ENCODE assay signal across 25 mouse cellular contexts in the genomic region with DNA sequence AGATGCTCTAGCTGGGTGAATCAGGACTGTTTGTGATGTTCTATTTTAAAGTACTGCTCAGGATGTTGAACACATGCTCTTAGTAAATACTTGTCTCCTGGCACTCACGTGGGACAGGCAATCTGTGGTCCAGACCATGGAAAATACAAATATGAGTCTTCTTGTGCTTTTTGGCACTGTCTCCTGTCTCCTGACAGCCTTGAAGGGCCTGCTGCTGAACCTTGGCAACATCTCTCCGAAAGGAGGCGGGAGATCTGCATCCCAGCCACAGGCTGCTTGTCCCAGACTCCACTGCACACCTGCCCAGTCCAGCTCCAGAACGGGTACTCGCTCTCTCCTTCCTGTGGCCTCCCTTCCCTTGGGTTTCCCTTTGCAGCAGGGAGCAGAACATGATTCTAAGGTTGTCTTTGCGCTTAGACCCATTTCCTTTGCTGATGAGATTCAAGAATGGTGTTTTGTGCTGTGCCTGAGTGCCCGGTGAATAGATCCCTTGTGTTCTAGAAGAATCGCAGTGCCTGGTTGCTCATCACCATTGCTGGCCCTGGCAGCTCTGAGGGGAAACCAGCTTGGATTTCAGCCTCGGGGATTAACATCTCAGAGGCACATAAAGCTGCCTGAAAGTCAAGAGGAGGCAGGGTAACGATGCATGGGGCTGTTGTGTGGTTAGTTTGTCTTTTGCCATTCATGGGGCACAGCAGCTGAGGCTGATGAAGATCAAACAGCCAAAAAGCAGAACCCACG. TPM values are rescaled to one million over a fixed set of nuclear protein-coding genes. Genes with fewer than 3 reads are reported as not detected.
A peak's percentile ranks its signal among the peaks of the same experiment; 100 is the strongest.
DNase-seq lines count a peak whose midpoint lies in the region; ATAC-seq and TF ChIP-seq lines count a peak whose summit lies in the region.
"Had no signal": no experiment of that assay in that cellular context is flagged by ENCODE, and none has a peak within 500 bp of the region (broad histone marks: within the 10 kb centered on the region; RNA-seq: fewer than 3 reads in every experiment).

No protein-coding gene starts in this region.

- peak; percentile 42 for DNase-seq in lung, postnatal 0 days (ENCODE audit: low spot score)
- no peak for DNase-seq in lung, adult 2 months
- DNase-seq: heart, adult 18-20 months; heart, postnatal 4 days; kidney, adult 9 months; kidney, postnatal 36 days; right cerebral cortex, adult 18-20 months; thymus, adult 18-20 months had no signal

- TF ChIP-seq POLR2A in lung, adult 2 months (IDR thresholded peaks at IDR 0.05; ENCODE audit: borderline replicate concordance, extremely low read depth, low read depth, low read length) = no peak

- no peak for TF ChIP-seq CTCF in lung, postnatal 0 days (IDR thresholded peaks at IDR 0.05)
- TF ChIP-seq CTCF in lung, adult 2 months (IDR thresholded peaks at IDR 0.05; ENCODE audit: insufficient read depth, low read length) = no peak

- no peaks in the 10 kb centered on the region for H3K27me3 ChIP-seq in hindbrain, embryonic 16.5 days (replicated peaks; ENCODE audit: control insufficient read depth, insufficient read depth, low read length)
- no peaks in the 10 kb centered on the region for H3K27me3 ChIP-seq in hindbrain, embryonic 12.5 days
- H3K27me3 ChIP-seq in lung, postnatal 0 days (replicated peaks; ENCODE audit: insufficient read depth, low read length) = no peaks in the 10 kb centered on the region
- H3K27me3 ChIP-seq in embryonic facial prominence, embryonic 15.5 days = no peaks in the 10 kb centered on the region
- H3K27me3 ChIP-seq in intestine, embryonic 16.5 days (replicated peaks; ENCODE audit: control insufficient read depth, insufficient read depth, low read length) = no peaks in the 10 kb centered on the region
- H3K27me3 ChIP-seq: embryonic facial prominence, embryonic 12.5 days; forebrain, embryonic 12.5 days had no signal

- no peak for TF ChIP-seq EP300 in lung, postnatal 0 days (IDR thresholded peaks at IDR 0.05)

- no peaks in the 10 kb centered on the region for H3K36me3 ChIP-seq in hindbrain, embryonic 16.5 days (ENCODE audit: control insufficient read depth, insufficient read depth, low read length)
- H3K36me3 ChIP-seq in hindbrain, embryonic 12.5 days = no peaks in the 10 kb centered on the region
- no peaks in the 10 kb centered on the region for H3K36me3 ChIP-seq in lung, postnatal 0 days (ENCODE audit: insufficient read depth, low read length)
- no peaks in the 10 kb centered on the region for H3K36me3 ChIP-seq in embryonic facial prominence, embryonic 15.5 days
- no peaks in the 10 kb centered on the region for H3K36me3 ChIP-seq in intestine, embryonic 16.5 days (ENCODE audit: control insufficient read depth, insufficient read depth, low read length)
- H3K36me3 ChIP-seq: embryonic facial prominence, embryonic 12.5 days; forebrain, embryonic 12.5 days; liver, embryonic 15.5 days had no signal

- no peaks in the 10 kb centered on the region; the same call in 1 of the 2 replicates for H3K4me1 ChIP-seq in hindbrain, embryonic 16.5 days (ENCODE audit: control insufficient read depth, insufficient read depth, low read depth, low read length)
- 0 out of 2 replicates have a peak, but pooled peaks cover 3% of the 10 kb centered on the region for H3K4me1 ChIP-seq in hindbrain, embryonic 12.5 days
- no peaks in the 10 kb centered on the region for H3K4me1 ChIP-seq in lung, postnatal 0 days (ENCODE audit: insufficient read depth, low read depth, low read length)
- no peaks in the 10 kb centered on the region for H3K4me1 ChIP-seq in lung, adult 2 months (ENCODE audit: control insufficient read depth, insufficient read depth, low read length)
- H3K4me1 ChIP-seq in embryonic facial prominence, embryonic 15.5 days = peaks cover 14% of the 10 kb centered on the region
- H3K4me1 ChIP-seq in intestine, embryonic 16.5 days (ENCODE audit: control insufficient read depth, insufficient read depth, low read length) = peaks cover 3% of the 10 kb centered on the region; the same call in 1 of the 2 replicates
- H3K4me1 ChIP-seq: forebrain, embryonic 12.5 days; liver, embryonic 15.5 days had no signal

- no peak overlapping the region for H3K27ac ChIP-seq in hindbrain, embryonic 16.5 days (ENCODE audit: low read depth, low read length)
- H3K27ac ChIP-seq in hindbrain, embryonic 12.5 days = no peak overlapping the region
- no peak overlapping the region for H3K27ac ChIP-seq in lung, postnatal 0 days (ENCODE audit: low read length)
- peak overlapping the region; percentile 35; the same call in 1 of the 2 replicates for H3K27ac ChIP-seq in embryonic facial prominence, embryonic 15.5 days (replicated peaks)
- no peak overlapping the region for H3K27ac ChIP-seq in intestine, embryonic 16.5 days (ENCODE audit: low read length)
- H3K27ac ChIP-seq: embryonic facial prominence, embryonic 12.5 days; forebrain, embryonic 12.5 days; liver, embryonic 15.5 days had no signal

- 52% methylated on average over 11 of the region's 11 CpGs for WGBS in hindbrain, embryonic 16.5 days
- WGBS in hindbrain, embryonic 12.5 days = 65% methylated on average over 11 of the region's 11 CpGs
- 59% methylated on average over 11 of the region's 11 CpGs for WGBS in lung, postnatal 0 days
- WGBS in lung, adult 2 months = 59% methylated on average over 11 of the region's 11 CpGs
- WGBS in embryonic facial prominence, embryonic 15.5 days = 23% methylated on average over 11 of the region's 11 CpGs
- 64% methylated on average over 11 of the region's 11 CpGs for WGBS in intestine, embryonic 16.5 days

- ATAC-seq in hindbrain, embryonic 16.5 days = peak; percentile 61; the same call in 1 of the 2 replicates
- no peak for ATAC-seq in hindbrain, embryonic 12.5 days (ENCODE audit: low FRiP score)
- ATAC-seq in lung, postnatal 0 days = no peak
- ATAC-seq in embryonic facial prominence, embryonic 15.5 days (ENCODE audit: insufficient number of reproducible peaks, low FRiP score, low TSS enrichment, low read depth) = peak; percentile 51; the same call in 1 of the 2 replicates
- no peak for ATAC-seq in intestine, embryonic 16.5 days
- ATAC-seq in granulocyte monocyte progenitor cell, adult 5-6 weeks (replicated peaks; ENCODE audit: poor library complexity, severe bottlenecking) = no peak
- ATAC-seq: inflammation-experienced regulatory T-cells, adult 6 months; midbrain, embryonic 16.5 days had no signal

- H3K9ac ChIP-seq in hindbrain, embryonic 16.5 days (ENCODE audit: low read depth, low read length) = no peak overlapping the region
- H3K9ac ChIP-seq in hindbrain, embryonic 12.5 days = no peak overlapping the region
- no peak overlapping the region for H3K9ac ChIP-seq in lung, postnatal 0 days (replicated peaks; ENCODE audit: low read depth)
- H3K9ac ChIP-seq in embryonic facial prominence, embryonic 15.5 days = no peak overlapping the region
- H3K9ac ChIP-seq in intestine, embryonic 16.5 days (ENCODE audit: low read depth, low read length) = no peak overlapping the region
- H3K9ac ChIP-seq: embryonic facial prominence, embryonic 12.5 days; forebrain, embryonic 12.5 days; liver, embryonic 15.5 days had no signal

- no peak overlapping the region for H3K4me2 ChIP-seq in hindbrain, embryonic 16.5 days (ENCODE audit: low read length)
- no peak overlapping the region for H3K4me2 ChIP-seq in hindbrain, embryonic 12.5 days (replicated peaks)
- no peak overlapping the region for H3K4me2 ChIP-seq in lung, postnatal 0 days (replicated peaks; ENCODE audit: low read depth, low read length)
- H3K4me2 ChIP-seq in embryonic facial prominence, embryonic 15.5 days (replicated peaks) = no peak overlapping the region
- no peak overlapping the region for H3K4me2 ChIP-seq in intestine, embryonic 16.5 days (ENCODE audit: low read depth, low read length)
- H3K4me2 ChIP-seq: embryonic facial prominence, embryonic 12.5 days; forebrain, embryonic 12.5 days; liver, embryonic 15.5 days had no signal

- no peaks in the 10 kb centered on the region for H3K9me3 ChIP-seq in hindbrain, embryonic 16.5 days (ENCODE audit: control insufficient read depth, low read length)
- H3K9me3 ChIP-seq in hindbrain, embryonic 12.5 days (replicated peaks) = no peaks in the 10 kb centered on the region
- no peaks in the 10 kb centered on the region for H3K9me3 ChIP-seq in lung, postnatal 0 days (ENCODE audit: low read length)
- H3K9me3 ChIP-seq in embryonic facial prominence, embryonic 15.5 days (replicated peaks) = no peaks in the 10 kb centered on the region
- H3K9me3 ChIP-seq in intestine, embryonic 16.5 days (ENCODE audit: control insufficient read depth, low read length) = no peaks in the 10 kb centered on the region
- H3K9me3 ChIP-seq: embryonic facial prominence, embryonic 12.5 days; forebrain, embryonic 12.5 days; liver, embryonic 15.5 days had no signal

- H3K4me3 ChIP-seq in hindbrain, embryonic 16.5 days (ENCODE audit: low read length) = no peak overlapping the region
- no peak overlapping the region for H3K4me3 ChIP-seq in hindbrain, embryonic 12.5 days
- H3K4me3 ChIP-seq in lung, postnatal 0 days (ENCODE audit: low read depth, low read length) = no peak overlapping the region
- H3K4me3 ChIP-seq in lung, adult 2 months (replicated peaks; ENCODE audit: extremely low read depth, low read depth, low read length) = no peak overlapping the region
- H3K4me3 ChIP-seq in embryonic facial prominence, embryonic 15.5 days (replicated peaks) = no peak overlapping the region
- H3K4me3 ChIP-seq in intestine, embryonic 16.5 days (ENCODE audit: low read length) = no peak overlapping the region
- H3K4me3 ChIP-seq: embryonic facial prominence, embryonic 12.5 days; forebrain, embryonic 12.5 days; liver, embryonic 15.5 days had no signal

RNA-seq across cellular contexts. Expression of gene Tekt1, which starts 5.9 kb away (rescaled TPM):
- 9.0 and 9.6 TPM in 2 replicates for polyA plus RNA-seq in hindbrain, embryonic 16.5 days (2015; fragmentation: Nextera tagmentation; extraction: Ambion mirVana)
- 6.6 and 7.9 TPM in 2 replicates for polyA plus RNA-seq in hindbrain, embryonic 12.5 days (2016; fragmentation: Nextera tagmentation; extraction: Ambion mirVana)
- polyA plus RNA-seq in lung, postnatal 0 days (2015; fragmentation: Nextera tagmentation; extraction: Ambion mirVana) = 14.2 and 17.3 TPM in 2 replicates
- 4.8 and 8.3 TPM in 2 replicates for polyA plus RNA-seq in lung, adult 2 months (2012; rRNA removed)
- polyA plus RNA-seq in embryonic facial prominence, embryonic 15.5 days (2015; fragmentation: Nextera tagmentation; extraction: Ambion mirVana) = 20.6 and 40.5 TPM in 2 replicates
- 0.16 and 0.26 TPM in 2 replicates for polyA plus RNA-seq in intestine, embryonic 16.5 days (2015; fragmentation: Nextera tagmentation; extraction: Ambion mirVana)
- total RNA-seq in granulocyte monocyte progenitor cell, adult 5-6 weeks (2014; fragmentation: Nextera tagmentation) = not detected in 2 replicates
- 0.15 TPM in 1 of 2 replicates, not detected in the other for total RNA-seq in granulocyte monocyte progenitor cell, adult 5-6 weeks (2017)
- total RNA-seq: megakaryocyte progenitor cell, adult 5-6 weeks had no signal
- polyA plus RNA-seq: inflammation-experienced regulatory T-cells, adult 6 months; liver, embryonic 15.5 days; small intestine, adult 2 months had no signal

RNA-seq across cellular contexts. Expression of gene Smtnl2, which starts 43.4 kb away (rescaled TPM):
- polyA plus RNA-seq in hindbrain, embryonic 16.5 days (2015; fragmentation: Nextera tagmentation; extraction: Ambion mirVana) = 12.3 and 12.4 TPM in 2 replicates
- polyA plus RNA-seq in hindbrain, embryonic 12.5 days (2016; fragmentation: Nextera tagmentation; extraction: Ambion mirVana) = 14.5 and 15.3 TPM in 2 replicates
- polyA plus RNA-seq in lung, postnatal 0 days (2015; fragmentation: Nextera tagmentation; extraction: Ambion mirVana) = 108 TPM in 2 replicates
- 32.1 and 34.5 TPM in 2 replicates for polyA plus RNA-seq in lung, adult 2 months (2012; rRNA removed)
- 58.8 and 64.3 TPM in 2 replicates for polyA plus RNA-seq in embryonic facial prominence, embryonic 15.5 days (2015; fragmentation: Nextera tagmentation; extraction: Ambion mirVana)
- polyA plus RNA-seq in intestine, embryonic 16.5 days (2015; fragmentation: Nextera tagmentation; extraction: Ambion mirVana) = 27.3 and 28.9 TPM in 2 replicates
- 0.79 and 1.2 TPM in 2 replicates for total RNA-seq in granulocyte monocyte progenitor cell, adult 5-6 weeks (2014; fragmentation: Nextera tagmentation)
- not detected in 2 replicates for total RNA-seq in granulocyte monocyte progenitor cell, adult 5-6 weeks (2017)
- total RNA-seq: megakaryocyte progenitor cell, adult 5-6 weeks had no signal
- polyA plus RNA-seq: inflammation-experienced regulatory T-cells, adult 6 months had no signal

RNA-seq across cellular contexts. Expression of gene Fbxo39, which starts 53.9 kb away (rescaled TPM):
- not detected in 2 replicates for polyA plus RNA-seq in hindbrain, embryonic 16.5 days (2015; fragmentation: Nextera tagmentation; extraction: Ambion mirVana)
- not detected in 2 replicates for polyA plus RNA-seq in hindbrain, embryonic 12.5 days (2016; fragmentation: Nextera tagmentation; extraction: Ambion mirVana)
- polyA plus RNA-seq in lung, postnatal 0 days (2015; fragmentation: Nextera tagmentation; extraction: Ambion mirVana) = not detected in 2 replicates
- polyA plus RNA-seq in lung, adult 2 months (2012; rRNA removed) = 0.12 and 0.31 TPM in 2 replicates
- not detected in 2 replicates for polyA plus RNA-seq in embryonic facial prominence, embryonic 15.5 days (2015; fragmentation: Nextera tagmentation; extraction: Ambion mirVana)
- polyA plus RNA-seq in intestine, embryonic 16.5 days (2015; fragmentation: Nextera tagmentation; extraction: Ambion mirVana) = not detected in 2 replicates
- not detected in 2 replicates for total RNA-seq in granulocyte monocyte progenitor cell, adult 5-6 weeks (2014; fragmentation: Nextera tagmentation)
- not detected in 2 replicates for total RNA-seq in granulocyte monocyte progenitor cell, adult 5-6 weeks (2017)
- total RNA-seq: adrenal gland, adult 18-20 months; common myeloid progenitor, adult 5-6 weeks; heart, adult 18-20 months; heart, postnatal 4 days; left cerebral cortex, postnatal 10 days; megakaryocyte progenitor cell, adult 5-6 weeks had no signal
- polyA plus RNA-seq: embryonic facial prominence, embryonic 12.5 days; forebrain, embryonic 12.5 days; heart, embryonic 14.5 days; inflammation-experienced regulatory T-cells, adult 6 months; limb, embryonic 14.5 days; liver, embryonic 15.5 days; midbrain, embryonic 16.5 days; small intestine, adult 2 months had no signal

Comparison
In these comparisons a context has a peak if more than half of its experiments do, and no peak if none do; other contexts are left out.
1. ATAC-seq: peak in hindbrain, embryonic 16.5 days (single experiment) and embryonic facial prominence, embryonic 15.5 days (single experiment); none in hindbrain, embryonic 12.5 days (single experiment), lung, postnatal 0 days (single experiment), intestine, embryonic 16.5 days (single experiment) and granulocyte monocyte progenitor cell, adult 5-6 weeks (single experiment).